7 mouse cellular contexts compared by ENCODE assay signal in the genomic region with DNA sequence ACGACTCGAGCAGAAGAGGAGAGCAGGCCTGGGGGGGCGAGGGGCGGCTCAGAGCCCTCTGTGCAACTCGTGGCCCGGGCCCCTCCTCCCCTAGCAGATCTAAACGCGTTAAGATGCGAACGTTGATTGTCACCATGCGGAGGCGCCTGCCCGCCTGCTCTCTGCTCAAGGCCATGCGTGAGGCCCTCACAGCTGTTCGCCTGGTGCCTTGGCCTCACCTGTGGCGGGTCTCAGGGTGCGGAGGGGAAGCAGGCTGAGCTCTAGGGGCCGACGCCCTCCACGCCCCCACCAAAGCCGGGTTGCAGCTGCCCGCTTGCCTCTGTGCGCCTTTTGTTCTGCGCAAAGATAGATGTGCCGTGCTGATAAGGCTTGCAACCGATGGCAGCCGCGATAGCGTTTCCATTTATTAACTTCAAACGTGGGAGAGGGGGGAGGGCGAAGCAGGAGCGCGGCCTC. TPM values are rescaled to one million over a fixed set of nuclear protein-coding genes. Genes with fewer than 3 reads are reported as not detected.
DNase-seq lines count a peak whose midpoint lies in the region; ATAC-seq and TF ChIP-seq lines count a peak whose summit lies in the region.

No protein-coding gene starts in this region.

- H3K4me2 ChIP-seq in forebrain, embryonic 13.5 days, result peak overlapping the region; percentile 97
- peak overlapping the region; percentile 90 for H3K4me2 ChIP-seq in intestine, embryonic 14.5 days (ENCODE audit: low read length)
- H3K4me2 ChIP-seq in limb, embryonic 13.5 days (replicated peaks), result peak overlapping the region; percentile 100
- H3K4me2 ChIP-seq in midbrain, embryonic 16.5 days (ENCODE audit: low read length), result peak overlapping the region; percentile 99

- H3K9me3 ChIP-seq in ES-E14 (ENCODE audit: control insufficient read depth, insufficient read depth, low read depth, low read length), result no peaks in the 10 kb centered on the region
- H3K9me3 ChIP-seq in forebrain, embryonic 13.5 days (replicated peaks), result no peaks in the 10 kb centered on the region
- no peaks in the 10 kb centered on the region for H3K9me3 ChIP-seq in intestine, embryonic 14.5 days (ENCODE audit: control insufficient read depth, low read length)
- H3K9me3 ChIP-seq in limb, embryonic 13.5 days, result no peaks in the 10 kb centered on the region
- no peaks in the 10 kb centered on the region for H3K9me3 ChIP-seq in midbrain, embryonic 16.5 days (replicated peaks; ENCODE audit: control insufficient read depth, low read length, poor library complexity, severe bottlenecking)

- peaks cover 53% of the 10 kb centered on the region for H3K27me3 ChIP-seq in forebrain, embryonic 13.5 days
- peaks cover 28% of the 10 kb centered on the region for H3K27me3 ChIP-seq in intestine, embryonic 14.5 days (replicated peaks; ENCODE audit: control insufficient read depth, insufficient read depth, low read length)
- peaks cover 49% of the 10 kb centered on the region for H3K27me3 ChIP-seq in limb, embryonic 13.5 days
- no peaks in the 10 kb centered on the region; the same call in 1 of the 2 replicates for H3K27me3 ChIP-seq in midbrain, embryonic 16.5 days (ENCODE audit: control insufficient read depth, insufficient read depth, low read depth, low read length)

- peaks cover 2 to 14% of the 10 kb centered on the region in 2 experiments; a peak in 2 of 4 replicates for H3K4me1 ChIP-seq in ES-E14 (ENCODE audit: control insufficient read depth in 2 of 2, insufficient read depth in 2 of 2, low read length in 2 of 2, poor library complexity in 1 of 2)
- peaks cover 42% of the 10 kb centered on the region for H3K4me1 ChIP-seq in forebrain, embryonic 13.5 days
- H3K4me1 ChIP-seq in intestine, embryonic 14.5 days (replicated peaks; ENCODE audit: control insufficient read depth, insufficient read depth, low read length), result peaks cover 29% of the 10 kb centered on the region
- peaks cover 40% of the 10 kb centered on the region for H3K4me1 ChIP-seq in limb, embryonic 13.5 days
- H3K4me1 ChIP-seq in midbrain, embryonic 16.5 days (ENCODE audit: control insufficient read depth, insufficient read depth, low read length), result peaks cover 28% of the 10 kb centered on the region; the same call in 1 of the 2 replicates

- H3K27ac ChIP-seq in ES-E14 (ENCODE audit: insufficient read depth, low read depth, low read length, poor library complexity, severe bottlenecking), result no peak overlapping the region
- 0 out of 2 replicates have a peak overlapping the region, but pooled peaks have one; percentile 14 for H3K27ac ChIP-seq in forebrain, embryonic 13.5 days
- peak overlapping the region; percentile 25; the same call in 1 of the 2 replicates for H3K27ac ChIP-seq in intestine, embryonic 14.5 days (ENCODE audit: low read depth)
- no peak overlapping the region; the same call in 1 of the 2 replicates for H3K27ac ChIP-seq in limb, embryonic 13.5 days
- peak overlapping the region; percentile 53 for H3K27ac ChIP-seq in midbrain, embryonic 16.5 days (ENCODE audit: low read length)

- H3K4me3 ChIP-seq in ES-E14 (ENCODE audit: insufficient read depth in 1 of 2, low read depth in 1 of 2, low read length in 2 of 2, poor library complexity in 1 of 2, severe bottlenecking in 1 of 2), result peak overlapping the region; percentile 58 to 70; a peak in 2 of 4 replicates
- peak overlapping the region; percentile 61 for H3K4me3 ChIP-seq in forebrain, embryonic 13.5 days
- H3K4me3 ChIP-seq in intestine, embryonic 14.5 days (ENCODE audit: low read depth, low read length), result peak overlapping the region; percentile 62
- peak overlapping the region; percentile 71 for H3K4me3 ChIP-seq in limb, embryonic 13.5 days
- H3K4me3 ChIP-seq in midbrain, embryonic 16.5 days (ENCODE audit: low read depth, low read length), result peak overlapping the region; percentile 77

- under 1% methylated on average over 32 of the region's 33 CpGs for WGBS in forebrain, embryonic 13.5 days
- 1% methylated on average over 33 of the region's 33 CpGs for WGBS in intestine, embryonic 14.5 days
- WGBS in limb, embryonic 13.5 days, result under 1% methylated on average over 33 of the region's 33 CpGs
- under 1% methylated on average over 29 of the region's 33 CpGs for WGBS in midbrain, embryonic 16.5 days

- no peak for ATAC-seq in forebrain, embryonic 13.5 days
- ATAC-seq in intestine, embryonic 14.5 days (replicated peaks; ENCODE audit: low FRiP score, low TSS enrichment, low read depth), result no peak
- ATAC-seq in limb, embryonic 13.5 days (ENCODE audit: low FRiP score, low read depth), result no peak
- no peak for ATAC-seq in midbrain, embryonic 16.5 days

- no peaks in the 10 kb centered on the region for H3K36me3 ChIP-seq in ES-E14 (ENCODE audit: control insufficient read depth, insufficient read depth, low read length, poor library complexity, severe bottlenecking)
- H3K36me3 ChIP-seq in forebrain, embryonic 13.5 days (ENCODE audit: poor library complexity, severe bottlenecking), result no peaks in the 10 kb centered on the region
- no peaks in the 10 kb centered on the region for H3K36me3 ChIP-seq in intestine, embryonic 14.5 days (ENCODE audit: control insufficient read depth, insufficient read depth, low read length)
- no peaks in the 10 kb centered on the region for H3K36me3 ChIP-seq in limb, embryonic 13.5 days
- H3K36me3 ChIP-seq in midbrain, embryonic 16.5 days (ENCODE audit: control insufficient read depth, insufficient read depth, low read length), result no peaks in the 10 kb centered on the region

- no peak for DNase-seq in ES-E14 (ENCODE audit: low read depth, low spot score)
- peak; percentile 68 for DNase-seq in adrenal gland, postnatal 14 days
- peak; percentile 79 for DNase-seq in intestine, embryonic 14.5 days (ENCODE audit: low spot score)
- DNase-seq in thymus, adult 18-20 months, result peak; percentile 75 to 81

- peak overlapping the region; percentile 25; the same call in 1 of the 2 replicates for H3K9ac ChIP-seq in ES-E14 (ENCODE audit: insufficient read depth, low read depth, low read length, poor library complexity, severe bottlenecking)
- H3K9ac ChIP-seq in forebrain, embryonic 13.5 days, result peak overlapping the region; percentile 75
- peak overlapping the region; percentile 71 for H3K9ac ChIP-seq in intestine, embryonic 14.5 days (ENCODE audit: low read length)
- H3K9ac ChIP-seq in limb, embryonic 13.5 days, result peak overlapping the region; percentile 75
- H3K9ac ChIP-seq in midbrain, embryonic 16.5 days (ENCODE audit: low read depth, low read length), result peak overlapping the region; percentile 82

- in situ Hi-C loops in ES-E14 (cut with MboI; ENCODE audit: low sequenced_read_pairs in 2 of 2, unreplicated experiment in 2 of 2), result no loop called here

TF ChIP-seq in ES-E14, 5 proteins besides CTCF, POLR2A, EP300 and RAD21:
- no peak for TF ChIP-seq ZNF384 (IDR thresholded peaks at IDR 0.05; ENCODE audit: low read depth, low read length)
- no peak for TF ChIP-seq ZC3H11A (IDR thresholded peaks at IDR 0.05; ENCODE audit: borderline replicate concordance, low read depth, low read length)
- no peak for TF ChIP-seq CHD2 (IDR thresholded peaks at IDR 0.05; ENCODE audit: low read depth, low read length)
- TF ChIP-seq MAFK (IDR thresholded peaks at IDR 0.05; ENCODE audit: insufficient read depth, low read depth, low read length), result no peak
- TF ChIP-seq HCFC1 (IDR thresholded peaks at IDR 0.05; ENCODE audit: borderline replicate concordance, insufficient read depth, low read length), result no peak
TF ChIP-seq in ES-E14: peak in this region for 0.

RNA-seq across cellular contexts. Expression of a gene that starts 2.3 kb away (rescaled TPM):
- 7.8 and 8.5 TPM in 2 replicates for total RNA-seq in ES-E14 (2012; rRNA removed)
- total RNA-seq in adrenal gland, postnatal 14 days (2021), result 23.6 and 24.6 TPM in 2 replicates
- polyA plus RNA-seq in forebrain, embryonic 13.5 days (2015; fragmentation: Nextera tagmentation; extraction: Ambion mirVana), result 0.48 and 0.49 TPM in 2 replicates
- 4.2 and 6.4 TPM in 2 replicates for polyA plus RNA-seq in intestine, embryonic 14.5 days (2014; fragmentation: Nextera tagmentation; extraction: Ambion mirVana)
- 0.80 and 1.1 TPM in 2 replicates for polyA plus RNA-seq in limb, embryonic 13.5 days (2015; fragmentation: Nextera tagmentation; extraction: Ambion mirVana)
- polyA plus RNA-seq in midbrain, embryonic 16.5 days (2015; fragmentation: Nextera tagmentation; extraction: Ambion mirVana), result 0.77 and 1.2 TPM in 2 replicates

Comparison
In these comparisons a context has a peak if more than half of its experiments do, and no peak if none do; other contexts are left out.
1. H3K27ac ChIP-seq: peak in forebrain, embryonic 13.5 days (single experiment), intestine, embryonic 14.5 days (single experiment) and midbrain, embryonic 16.5 days (single experiment); none in ES-E14 (single experiment) and limb, embryonic 13.5 days (single experiment).
2. H3K9ac ChIP-seq: peak in every context shown above with its lines; median percentile 82 in midbrain, embryonic 16.5 days; 75 in forebrain, embryonic 13.5 days; 75 in limb, embryonic 13.5 days; 71 in intestine, embryonic 14.5 days; 25 in ES-E14.
3. Peak in every context shown above with its lines, with median percentiles within 50 percentile points of each other: H3K4me3 ChIP-seq and H3K4me2 ChIP-seq.